Mouse (Mus musculus): ENCODE data around the gene Olfr169.
"Not testable (repeated sequence)": the region's sequence is repeated elsewhere in the genome, so short reads cannot be mapped to it uniquely, and the experiment has no call there.

Gene Olfr169

GRCm38 (mm10) chr16:19571709-19572108 is at the start of gene Olfr169:
Gene Olfr169, minus strand, starts transcription at chr16:19571809.
- DNase-seq: not testable (repeated sequence)

GRCm38 (mm10) chr16:19611782-19612181 is 40.2 kb upstream of the Olfr169 start, which contains the start of gene Olfr170:
Gene Olfr170, minus strand, starts transcription at chr16:19611882.
- not testable (repeated sequence) for DNase-seq

GRCm38 (mm10) chr16:19603166-19603565 is 31.6 kb upstream of the Olfr169 start:
- DNase-seq: no peak

GRCm38 (mm10) chr16:19553429-19553828 is 18.2 kb downstream of the Olfr169 start:
- not testable (repeated sequence) for DNase-seq

GRCm38 (mm10) chr16:19552246-19552645 is 19.4 kb downstream of the Olfr169 start:
- not testable (repeated sequence) for DNase-seq

- DNase-seq: no peak
These were observed 36.2 kb downstream of the Olfr169 start, which contains the start of gene Olfr168 for GRCm38 (mm10) chr16:19535455-19535854. Gene Olfr168, minus strand, starts transcription at chr16:19535555.

- no peak for DNase-seq
These were observed 49.4 kb downstream of the Olfr169 start, which contains the start of gene Olfr167 for GRCm38 (mm10) chr16:19522166-19522565. Gene Olfr167, minus strand, starts transcription at chr16:19522266.

All from embryo, embryonic 11 days (tissue).